Mouse (Mus musculus): Measurements from ENCODE around the gene Usp29.

The Usp29 gene

GRCm38 (mm10) chr7:6820296-6820695 is 89.9 kb downstream of the Usp29 start:
- no peak for DNase-seq (ENCODE audit: low spot score)

DNA sequence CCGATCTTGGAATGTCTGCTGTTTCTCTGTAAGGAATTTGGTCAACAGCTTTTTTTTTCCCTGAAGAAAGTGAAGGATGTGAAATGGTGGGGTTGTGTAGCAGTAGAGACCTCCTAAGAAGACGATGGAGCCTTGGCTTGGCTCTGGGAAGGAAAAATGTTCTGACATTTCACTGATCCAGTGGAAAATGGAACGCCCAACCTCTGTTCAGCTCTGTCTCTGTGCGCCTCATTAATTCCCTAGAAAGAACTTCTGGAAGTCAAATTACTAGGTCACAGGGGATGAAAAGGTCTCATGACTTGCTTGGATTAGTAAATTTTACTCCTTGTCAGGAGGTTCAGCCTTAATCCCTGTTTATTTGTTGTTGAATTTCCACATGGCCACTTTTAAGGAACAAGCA is 92.3 kb downstream of the Usp29 start:
- no peak for DNase-seq (ENCODE audit: low spot score)

DNA sequence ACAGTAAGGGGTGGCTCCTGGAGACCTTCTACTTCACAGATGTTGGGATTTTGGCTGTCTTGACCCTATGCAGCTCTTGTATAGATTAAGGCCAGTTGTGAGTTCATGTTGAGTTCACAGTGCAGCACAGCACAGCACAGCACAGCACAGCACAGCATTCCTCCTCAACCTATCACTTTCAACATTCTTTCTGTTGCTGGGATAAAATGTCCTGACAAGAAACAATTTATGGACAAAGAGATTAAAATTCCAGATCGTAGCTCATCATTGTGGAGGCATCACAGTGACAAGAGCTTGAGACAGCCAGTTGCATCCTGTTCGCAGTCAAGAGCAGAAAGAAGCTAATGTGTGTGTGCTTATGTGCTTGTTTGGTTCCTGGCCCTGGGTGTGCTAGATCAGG is 93.3 kb downstream of the Usp29 start:
- no peak for DNase-seq (ENCODE audit: low spot score)

GRCm38 (mm10) chr7:6825966-6826647 is 95.7 kb downstream of the Usp29 start:
- DNase-seq (ENCODE audit: low spot score) = peak; percentile 24

GRCm38 (mm10) chr7:6829148-6829547 is 98.8 kb downstream of the Usp29 start:
- DNase-seq (ENCODE audit: low spot score) = no peak

- DNase-seq (ENCODE audit: low spot score) = no peak
Measured at GRCm38 (mm10) chr7:6834950-6835349, 104.6 kb downstream of the Usp29 start.

GRCm38 (mm10) chr7:6835351-6835750 is 105.0 kb downstream of the Usp29 start:
- no peak for DNase-seq (ENCODE audit: low spot score)

DNA sequence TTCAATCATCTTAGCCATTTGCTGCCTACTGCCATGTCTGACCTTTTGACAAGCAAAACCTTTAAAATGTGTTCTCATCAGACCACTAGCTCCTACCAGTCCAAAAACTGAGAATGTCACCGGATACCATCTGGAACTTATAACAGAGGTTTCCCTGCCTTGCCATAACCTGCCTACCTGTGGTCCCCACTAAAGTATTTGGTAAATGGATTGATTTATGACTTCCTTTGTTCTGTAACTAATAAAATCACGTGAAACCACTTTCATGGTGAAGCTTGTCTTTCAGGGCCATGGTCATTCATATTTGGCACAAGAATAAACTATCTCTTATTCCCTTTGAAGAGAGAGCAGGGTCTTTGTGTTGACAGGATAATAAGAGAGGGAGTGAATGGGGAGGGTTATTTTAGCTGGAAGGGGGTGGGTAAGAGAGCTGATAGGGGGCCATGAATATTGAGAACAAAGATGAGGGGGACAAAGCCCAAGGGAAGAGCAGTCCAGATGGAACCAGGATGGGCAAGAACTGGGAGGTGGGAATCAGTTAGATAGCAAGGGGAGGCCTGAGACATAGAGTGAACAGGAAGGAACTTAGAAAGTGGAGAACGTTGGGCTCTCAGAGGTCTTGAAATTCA is 107.0 kb downstream of the Usp29 start:
- DNase-seq (ENCODE audit: low spot score) = no peak

GRCm38 (mm10) chr7:6837926-6838554 is 107.7 kb downstream of the Usp29 start:
- DNase-seq (ENCODE audit: low spot score) = no peak

DNA sequence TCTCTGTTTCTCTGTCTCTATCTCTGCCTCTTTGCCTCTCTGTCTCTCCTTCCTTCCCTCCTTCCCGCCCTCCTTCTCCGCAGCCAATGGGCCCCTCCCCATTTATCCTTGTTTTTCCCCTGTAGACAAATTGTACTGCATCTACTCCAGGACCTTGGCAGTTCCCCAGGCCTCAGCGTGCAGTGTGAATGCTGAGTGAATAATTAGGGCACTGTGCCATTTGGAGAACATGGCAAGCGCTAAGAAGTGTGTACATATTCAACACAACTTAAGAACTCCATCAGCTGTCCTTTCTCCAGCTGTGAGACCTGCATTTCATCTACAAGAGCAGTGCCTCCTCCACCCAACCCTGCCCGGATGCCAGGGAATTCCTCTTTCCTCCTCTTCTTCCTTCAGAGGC is 110.5 kb downstream of the Usp29 start:
- DNase-seq (ENCODE audit: low spot score) = peak; percentile 11

GRCm38 (mm10) chr7:6849495-6849894 is 119.1 kb downstream of the Usp29 start:
- no peak for DNase-seq (ENCODE audit: low spot score)

DNA sequence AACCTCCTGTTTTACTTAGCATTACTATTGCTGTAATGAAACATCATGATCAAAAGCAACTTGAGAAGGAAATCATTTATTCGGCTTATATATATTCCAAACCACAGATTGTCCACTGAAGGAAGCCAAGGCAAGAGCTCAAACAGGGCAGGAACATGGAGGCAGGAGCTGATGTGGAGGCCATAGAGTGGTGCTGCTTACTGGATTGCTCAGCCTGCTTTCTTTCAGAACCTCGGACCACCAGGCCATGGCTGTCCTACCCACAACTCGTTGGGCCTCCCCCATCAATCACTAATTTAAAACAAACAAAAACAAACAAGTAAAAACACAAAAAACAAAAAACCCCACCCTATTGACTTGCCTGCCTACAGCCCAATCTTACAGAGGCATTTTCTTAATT is 119.9 kb downstream of the Usp29 start:
- no peak for DNase-seq (ENCODE audit: low spot score)

DNA sequence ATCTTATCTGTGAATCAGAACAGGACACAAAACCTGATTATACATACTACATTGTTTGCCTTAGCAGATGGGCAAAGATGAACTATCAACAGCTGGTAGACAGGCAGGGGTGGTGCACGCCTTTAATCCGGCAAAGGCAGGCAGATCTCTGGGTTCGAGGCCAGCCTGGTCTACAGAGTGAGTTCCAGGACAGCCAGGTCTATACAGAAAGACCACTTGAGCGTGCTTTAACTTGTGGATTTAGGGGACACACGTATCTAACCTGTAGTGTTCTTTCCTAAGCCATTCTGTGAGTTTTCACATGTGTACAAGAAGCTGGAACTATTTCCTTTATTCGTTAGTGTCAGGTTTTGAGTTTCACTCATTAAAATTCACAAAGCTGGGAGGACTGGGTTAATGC is 120.9 kb downstream of the Usp29 start:
- DNase-seq (ENCODE audit: low spot score) = no peak

DNA sequence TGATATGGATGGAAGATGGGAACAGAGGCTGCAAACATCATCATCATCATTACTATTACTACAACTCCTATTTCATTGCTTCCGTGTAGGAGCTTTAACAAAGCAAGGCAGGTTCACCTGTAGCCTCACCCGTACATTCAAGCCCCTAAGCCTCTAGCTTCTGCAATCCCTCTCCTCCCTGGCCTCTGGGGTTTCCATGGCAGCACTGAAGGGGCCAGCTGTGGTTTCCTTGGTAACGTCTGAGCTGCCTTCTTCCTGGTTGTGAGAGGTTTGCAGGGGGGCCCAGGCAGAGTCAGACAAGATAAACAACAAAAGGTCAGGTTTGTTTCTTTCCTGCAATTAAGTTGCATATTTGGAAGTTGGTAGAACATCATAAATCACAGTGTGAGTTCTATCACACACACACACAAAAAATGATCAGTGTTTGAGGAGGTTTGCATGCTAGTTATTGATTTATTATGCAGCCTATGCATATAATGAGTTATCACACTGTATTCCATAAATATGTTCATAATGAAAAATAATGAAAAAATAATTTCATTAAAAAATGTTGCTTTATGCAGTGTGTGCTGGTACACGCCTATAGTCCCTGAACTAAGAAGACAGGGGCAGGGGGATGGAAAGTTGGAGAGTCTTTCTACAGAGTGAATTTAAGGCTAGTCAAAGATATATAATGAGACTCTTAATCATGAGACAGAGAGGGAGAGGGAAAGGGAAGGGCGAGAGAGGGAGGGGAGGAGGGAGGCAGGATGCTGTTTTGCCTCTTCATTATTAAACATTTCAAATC is 121.5 kb downstream of the Usp29 start:
- DNase-seq (ENCODE audit: low spot score) = no peak

- DNase-seq (ENCODE audit: low spot score) = no peak
Measured at GRCm38 (mm10) chr7:6855613-6856405, 125.4 kb downstream of the Usp29 start.

GRCm38 (mm10) chr7:6858694-6859270 is 128.4 kb downstream of the Usp29 start:
- DNase-seq (ENCODE audit: low spot score) = no peak

GRCm38 (mm10) chr7:6860689-6861088 is 130.3 kb downstream of the Usp29 start:
- no peak for DNase-seq (ENCODE audit: low spot score)

- no peak for DNase-seq (ENCODE audit: low spot score)
Measured at GRCm38 (mm10) chr7:6866351-6866750, 136.0 kb downstream of the Usp29 start.

DNA sequence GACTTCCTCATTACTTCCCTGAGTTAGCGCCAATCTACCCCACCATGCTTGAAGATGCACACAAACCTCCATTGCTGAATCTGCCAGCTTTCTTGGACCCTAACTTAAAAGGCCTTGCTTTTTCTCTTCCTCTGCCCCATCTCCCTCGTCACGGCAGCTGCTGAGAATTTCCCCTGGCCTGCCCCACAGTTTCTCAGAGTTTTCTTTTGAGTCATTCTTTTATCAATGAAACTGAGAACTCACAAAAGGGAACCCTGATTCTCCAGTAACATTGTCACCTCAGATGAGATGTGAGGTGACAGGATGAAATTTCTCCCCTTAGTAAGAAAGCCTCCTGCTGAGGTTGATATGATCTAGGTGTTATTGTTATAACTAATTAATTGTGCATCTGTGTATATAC is 138.5 kb downstream of the Usp29 start:
- DNase-seq (ENCODE audit: low spot score) = no peak

- no peak for DNase-seq (ENCODE audit: low spot score)
Measured at GRCm38 (mm10) chr7:6869556-6869955, 139.2 kb downstream of the Usp29 start.

DNA sequence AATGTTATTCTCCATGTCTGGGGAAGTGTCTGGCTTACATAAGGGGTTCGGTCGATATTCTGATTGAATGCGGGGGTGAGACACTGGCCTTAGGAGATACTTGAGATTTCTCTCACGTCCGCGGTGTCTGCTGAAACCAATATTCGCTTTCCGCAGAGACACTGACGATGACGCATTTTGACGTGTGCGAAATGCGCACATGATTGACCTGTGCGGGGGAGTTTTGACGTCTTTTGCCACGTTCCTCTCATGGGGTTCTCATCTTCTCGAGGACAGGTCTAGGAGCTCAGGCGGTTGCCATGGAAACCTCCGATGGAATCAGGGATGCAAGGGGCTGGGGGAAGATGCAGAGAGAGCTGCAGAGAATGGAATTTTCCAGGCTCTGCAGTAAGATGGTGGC is 144.1 kb downstream of the Usp29 start:
- no peak for DNase-seq (ENCODE audit: low spot score)

GRCm38 (mm10) chr7:6878202-6878601 is 147.8 kb downstream of the Usp29 start:
- no peak for DNase-seq (ENCODE audit: low spot score)
